Mouse (Mus musculus) lung, postnatal 0 days (tissue): ENCODE results near the gene Phyhd1.

Experiments
- CTCF ChIP-seq: IDR thresholded peaks from 2 replicates; pipeline ENCODE4 v1.5.1; 2016; ENCODE audit warnings: antibody characterized with exemption, mild to moderate bottlenecking
- EP300 ChIP-seq: IDR thresholded peaks from 2 replicates; pipeline ENCODE4 v1.6.1; 2016; ENCODE audit warnings: antibody characterized with exemption, mild to moderate bottlenecking, control low read depth

GRCm38 (mm10) chr2:30250166-30251128 lies 15.6 kb upstream of the Phyhd1 start:
- TF ChIP-seq CTCF (no peak), EP300 (no peak)
